Mouse (Mus musculus) cerebellum, postnatal 4 days (tissue): ENCODE measurements around the gene Galntl6.

Source experiments
- DNase-seq, 2 experiments: peaks; one replicate each; pipeline ENCODE4 v3.0.0; 2022; ENCODE audit warnings: low spot score in 2 of 2, mixed read lengths in 1 of 2

Gene Galntl6

DNA sequence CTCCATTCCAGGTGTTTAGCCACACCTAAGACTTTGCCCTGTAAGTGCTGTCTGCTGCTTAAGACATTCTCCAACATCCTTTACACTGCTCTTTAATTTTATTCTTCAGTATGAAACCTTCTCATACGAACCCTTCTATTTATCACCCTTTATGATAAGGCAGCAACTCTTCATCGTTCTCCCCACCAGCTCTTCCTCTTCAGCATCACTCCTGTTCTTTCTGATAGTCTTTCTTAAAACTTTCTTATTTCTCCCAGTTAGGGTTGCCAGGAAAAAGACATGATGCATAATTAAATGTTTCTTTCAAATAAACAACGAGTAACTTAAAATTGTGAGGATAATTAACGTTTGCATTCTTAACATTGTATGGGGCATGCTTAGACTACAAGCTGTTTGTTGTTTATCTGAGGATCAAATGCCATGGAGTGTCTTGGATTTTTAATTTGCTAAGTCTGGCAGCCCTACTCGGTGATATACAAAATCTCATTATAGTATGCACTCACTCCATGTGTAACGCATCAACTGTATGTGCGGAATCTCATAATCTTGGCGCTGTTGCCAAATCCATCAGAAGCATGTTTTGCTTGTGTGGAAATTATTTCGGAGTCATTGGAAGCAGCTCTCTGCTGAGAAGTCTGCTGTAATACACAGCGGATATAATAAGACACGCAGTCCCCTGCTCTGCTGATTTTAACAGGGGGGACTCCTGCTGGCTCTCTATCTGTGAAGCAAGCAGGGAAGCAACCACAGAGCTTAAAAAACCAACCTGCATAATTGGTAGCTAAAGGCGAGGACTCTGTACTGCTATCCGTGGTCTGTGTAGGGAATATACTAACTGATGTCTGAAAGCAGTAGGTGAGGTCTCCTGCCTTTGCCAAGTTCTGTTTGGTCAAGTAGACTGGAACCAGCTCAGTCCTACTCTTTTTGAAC lies 1069.7 kb downstream of the Galntl6 start:
- no peak for DNase-seq

DNA sequence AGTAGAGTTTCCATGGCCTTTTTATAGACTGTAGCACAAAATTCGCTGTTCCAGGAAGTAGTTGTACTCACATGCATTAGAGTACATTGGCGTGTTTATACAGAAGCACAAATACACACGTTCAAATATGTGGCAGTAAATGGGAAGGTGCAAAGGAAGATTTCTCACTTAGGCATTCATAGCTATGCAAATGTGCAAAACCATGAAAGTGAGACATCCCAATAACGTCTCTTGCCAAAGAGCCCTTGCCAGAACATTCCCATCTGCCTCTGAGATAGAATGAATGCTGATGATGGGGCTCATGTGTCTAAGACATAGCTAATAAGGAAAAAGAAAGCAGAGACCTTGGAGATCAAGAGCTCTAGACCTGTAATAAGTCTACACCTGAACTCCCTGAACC lies 1071.0 kb downstream of the Galntl6 start:
- no peak for DNase-seq

DNA sequence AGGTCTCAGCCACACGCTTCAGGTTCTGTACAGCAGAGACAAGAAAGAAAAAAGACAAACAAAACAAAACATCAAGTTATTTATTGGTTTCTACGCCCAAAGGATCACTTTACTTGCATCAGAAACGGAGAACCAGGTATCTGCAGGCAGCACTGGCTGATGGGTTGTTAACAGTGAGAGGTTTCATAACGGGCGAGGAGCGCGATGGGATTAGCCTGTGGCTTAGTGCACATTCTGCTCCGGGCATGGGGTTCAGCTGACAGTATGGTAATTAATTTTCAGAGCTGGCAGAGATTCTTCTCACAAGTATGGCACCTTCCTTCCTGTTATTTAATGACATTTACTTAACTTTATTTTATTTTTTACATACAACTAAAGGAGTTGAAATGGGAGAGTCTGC lies 1075.1 kb downstream of the Galntl6 start:
- DNase-seq: no peak

DNA sequence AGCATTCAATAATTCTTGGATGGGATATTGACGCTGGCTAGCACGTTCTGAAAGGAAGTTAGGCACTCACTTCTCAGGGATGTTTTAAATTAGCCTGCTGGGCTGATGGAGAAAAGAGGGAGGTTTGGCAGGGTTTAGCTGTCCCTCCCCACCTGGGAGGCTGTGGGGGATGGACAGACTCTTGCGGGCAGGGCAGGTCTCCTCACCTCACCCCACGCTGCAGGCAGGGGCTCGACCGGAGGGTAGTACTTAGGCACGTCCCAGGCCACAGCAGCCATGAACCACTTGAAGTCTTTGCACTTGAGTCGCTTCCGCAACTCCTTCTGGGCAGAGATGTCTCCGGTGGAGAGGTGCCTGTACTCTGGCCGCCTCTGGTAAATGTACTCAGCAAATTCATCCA lies 1075.5 kb downstream of the Galntl6 start:
- DNase-seq: no peak

DNA sequence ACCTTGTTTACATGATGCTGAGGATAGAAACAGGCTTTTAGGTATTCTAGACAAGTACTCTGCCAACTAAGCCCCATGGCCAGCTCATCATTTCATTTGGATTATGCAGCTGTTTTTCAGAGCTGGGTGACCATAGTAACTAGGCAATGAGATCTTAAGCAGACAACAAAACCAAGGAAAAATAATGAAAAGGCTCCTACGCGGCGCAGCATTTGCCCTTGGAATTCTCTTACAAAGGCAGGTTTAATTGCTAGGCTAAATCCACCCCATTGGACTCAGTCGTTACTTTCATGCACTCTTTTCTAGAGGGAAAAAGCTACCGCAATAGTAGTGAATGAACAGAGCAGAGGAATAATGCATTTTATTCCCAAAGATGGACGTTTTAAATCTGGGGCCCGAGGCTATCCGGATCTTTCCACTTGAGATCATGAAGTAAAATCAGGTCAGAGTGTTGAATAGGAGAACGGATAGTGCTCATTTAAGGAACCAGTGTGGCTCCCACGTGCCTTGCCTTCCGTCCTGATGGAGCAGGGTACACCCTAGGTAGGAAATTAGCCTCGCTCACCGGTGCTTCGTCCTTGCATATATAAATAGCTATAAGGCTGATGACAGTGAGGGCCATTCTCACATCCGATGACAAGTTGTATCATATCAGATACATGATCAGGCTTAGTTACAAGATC lies 1076.1 kb downstream of the Galntl6 start:
- no peak for DNase-seq

DNA sequence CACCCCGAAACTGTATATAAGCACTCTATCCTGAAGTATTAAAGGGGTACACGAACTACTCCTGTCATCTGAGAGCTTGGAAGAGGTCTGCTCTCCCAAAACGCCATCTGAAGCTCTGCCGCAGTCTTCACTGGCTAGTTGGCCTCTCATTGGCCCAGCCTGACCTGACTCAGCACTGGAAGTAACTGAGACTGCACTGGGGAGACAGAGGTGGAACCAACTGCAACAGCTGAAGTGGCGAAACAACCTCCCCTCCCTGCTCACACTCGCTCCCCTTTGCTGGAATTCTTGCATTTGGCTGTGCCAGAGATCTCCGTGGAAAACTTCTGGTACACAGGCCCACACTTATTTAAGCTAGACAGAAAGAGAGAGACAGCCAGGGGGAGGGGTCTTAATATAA lies 1089.3 kb downstream of the Galntl6 start:
- DNase-seq: no peak

DNA sequence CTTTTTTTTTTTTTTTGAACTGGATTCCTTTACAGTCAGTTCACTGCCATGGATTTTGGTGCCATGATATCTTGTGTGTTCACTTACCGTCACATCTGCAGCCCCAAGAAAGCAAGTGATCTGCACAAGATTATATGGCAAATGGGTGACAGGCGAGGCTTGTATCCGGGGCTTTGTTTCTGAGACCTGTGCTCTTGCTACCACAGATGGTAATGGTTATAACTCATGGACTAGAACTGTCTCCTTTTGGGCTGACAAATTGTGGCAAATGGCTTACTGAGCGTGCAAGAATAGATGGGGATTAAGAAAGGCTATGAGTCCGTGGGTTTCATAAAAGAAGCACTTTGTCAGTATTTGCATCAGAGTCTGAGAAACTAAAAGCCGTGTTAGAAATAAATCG lies 1096.4 kb downstream of the Galntl6 start:
- no peak for DNase-seq

DNA sequence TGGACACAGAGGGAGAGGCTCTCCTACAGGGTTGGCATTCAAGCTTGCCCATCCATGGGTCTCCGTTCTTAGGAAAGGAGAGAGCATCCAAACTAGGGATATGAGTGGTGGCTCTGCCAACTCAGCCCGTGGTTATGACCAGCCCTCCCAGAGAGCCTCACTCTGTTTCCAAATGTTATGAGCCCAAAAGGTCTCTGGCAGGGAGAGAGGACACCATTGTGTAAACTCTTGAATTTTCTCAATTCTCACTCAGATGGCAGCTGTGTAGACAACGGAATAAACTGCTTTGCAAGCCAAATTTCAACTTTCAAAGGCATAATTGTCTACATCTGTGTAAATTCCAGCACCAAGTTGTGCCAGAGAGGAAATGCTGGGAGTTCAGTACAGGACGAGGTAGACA lies 1105.4 kb downstream of the Galntl6 start:
- DNase-seq: no peak

DNA sequence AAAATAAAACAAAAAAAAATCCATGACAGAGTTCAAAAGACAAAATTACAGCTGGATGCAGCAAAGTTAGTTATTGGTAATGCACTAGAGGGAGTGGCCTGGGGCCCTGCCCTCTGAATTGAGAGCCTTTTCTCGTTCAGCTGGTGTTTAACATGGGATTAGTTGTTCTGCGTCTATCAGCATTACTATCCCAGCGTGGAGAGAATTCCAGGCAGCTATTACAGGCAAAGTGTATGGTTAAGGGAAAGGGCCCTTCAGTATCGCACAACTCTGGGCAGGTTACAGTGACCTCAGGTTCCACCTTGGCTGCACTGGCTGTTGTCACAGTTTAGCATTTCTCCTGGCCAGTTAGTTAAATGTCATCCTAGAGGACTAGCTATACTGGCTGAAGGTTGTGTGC lies 1107.3 kb downstream of the Galntl6 start:
- no peak for DNase-seq

DNA sequence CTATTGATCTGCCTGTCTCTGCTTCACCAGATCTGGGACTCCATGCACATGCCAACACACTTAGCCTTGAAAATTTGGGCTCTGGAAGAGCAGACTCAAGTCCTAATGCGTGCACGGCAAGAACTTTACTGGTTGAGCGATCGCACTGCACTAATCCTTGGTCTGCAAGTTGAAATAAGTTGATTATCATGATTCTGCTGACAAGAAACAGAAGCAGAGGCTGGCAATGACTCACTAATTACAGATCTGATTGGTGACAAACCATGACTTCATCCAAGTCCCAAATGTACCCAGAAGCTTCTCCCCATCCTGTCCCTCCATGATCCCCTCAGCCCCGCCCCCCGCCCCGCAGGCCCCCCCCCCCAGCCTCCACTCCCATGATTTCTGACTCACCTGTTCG lies 1108.6 kb downstream of the Galntl6 start:
- no peak for DNase-seq

DNA sequence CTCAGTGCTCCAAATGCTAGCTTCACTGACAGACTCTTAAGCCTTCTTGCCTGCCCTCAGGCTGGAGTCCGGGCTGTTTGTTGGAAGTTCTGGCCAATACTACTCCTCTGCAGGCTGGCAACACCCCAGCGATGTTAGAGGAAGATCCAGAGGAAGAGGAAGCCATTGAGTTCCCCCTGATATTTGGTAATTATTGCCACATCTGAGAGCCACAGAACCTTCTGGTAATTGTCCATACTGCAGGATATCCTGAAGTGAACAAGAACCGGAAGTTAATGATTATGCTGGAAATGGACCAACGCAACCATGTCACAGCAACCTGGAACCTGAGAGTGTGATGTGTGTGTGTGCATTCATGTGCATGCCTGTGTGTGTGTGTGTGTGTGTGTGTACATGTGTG lies 1111.2 kb downstream of the Galntl6 start:
- no peak for DNase-seq

DNA sequence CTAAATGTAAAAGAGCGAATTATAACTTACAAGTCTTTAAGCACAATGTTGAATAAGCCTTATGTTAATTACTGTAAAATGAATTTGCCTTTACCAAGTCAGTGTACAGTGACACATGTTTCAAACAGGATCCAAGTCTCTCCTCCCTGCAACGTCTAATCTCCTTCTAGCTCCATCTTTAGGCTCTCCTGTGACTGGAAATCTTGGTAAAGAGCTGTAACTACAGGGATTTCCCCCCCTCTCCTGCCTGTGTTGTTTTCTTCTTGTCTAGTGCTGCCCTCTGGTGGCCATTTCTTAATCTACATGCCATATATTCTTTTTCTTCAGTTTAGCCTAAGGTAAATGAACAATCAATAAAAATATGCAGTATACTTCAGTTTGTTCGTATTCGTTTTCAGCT lies 1112.1 kb downstream of the Galntl6 start:
- DNase-seq: peak in 1 of 2 experiments; percentile 78

DNA sequence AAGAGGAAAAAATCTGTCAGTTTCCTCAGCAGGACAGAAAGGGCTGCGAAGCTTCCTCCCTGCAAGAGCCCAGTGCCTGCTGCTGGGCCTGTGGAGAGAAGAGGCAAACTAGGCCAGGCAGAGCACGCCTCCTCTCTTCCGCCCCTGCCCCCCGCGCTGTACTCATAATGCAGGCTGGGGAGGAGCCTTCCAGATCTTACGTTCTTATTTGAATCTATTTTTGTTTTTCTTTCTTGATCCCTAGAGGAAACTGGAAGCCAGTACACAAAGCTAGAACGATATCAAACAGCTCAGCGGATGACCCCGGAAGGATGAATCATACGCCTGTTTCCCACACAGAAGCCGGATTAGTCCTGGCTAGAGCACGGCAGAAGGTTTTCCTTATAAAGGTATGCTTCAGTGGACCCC lies 1112.6 kb downstream of the Galntl6 start:
- DNase-seq: peak in 1 of 2 experiments; percentile 27

DNA sequence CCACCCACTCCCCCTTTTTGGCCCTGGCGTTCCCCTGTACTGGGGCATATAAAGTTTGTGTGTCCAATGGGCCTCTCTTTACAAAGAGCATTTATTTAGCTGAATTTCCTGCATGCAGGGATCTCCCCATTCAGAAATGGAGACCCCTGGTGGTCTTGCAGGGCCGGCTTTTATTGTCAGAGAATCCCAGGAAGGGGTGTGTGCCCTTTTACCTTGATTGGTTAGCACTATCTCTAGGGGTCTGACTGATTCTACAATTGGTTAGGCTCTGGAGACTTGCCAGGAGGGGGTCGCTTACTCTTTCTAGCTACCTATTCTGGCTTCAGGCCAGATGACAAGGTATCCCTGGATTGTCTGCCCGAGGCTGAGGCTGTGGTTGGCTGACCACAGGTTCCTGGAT lies 1119.0 kb downstream of the Galntl6 start:
- DNase-seq: no peak

DNA sequence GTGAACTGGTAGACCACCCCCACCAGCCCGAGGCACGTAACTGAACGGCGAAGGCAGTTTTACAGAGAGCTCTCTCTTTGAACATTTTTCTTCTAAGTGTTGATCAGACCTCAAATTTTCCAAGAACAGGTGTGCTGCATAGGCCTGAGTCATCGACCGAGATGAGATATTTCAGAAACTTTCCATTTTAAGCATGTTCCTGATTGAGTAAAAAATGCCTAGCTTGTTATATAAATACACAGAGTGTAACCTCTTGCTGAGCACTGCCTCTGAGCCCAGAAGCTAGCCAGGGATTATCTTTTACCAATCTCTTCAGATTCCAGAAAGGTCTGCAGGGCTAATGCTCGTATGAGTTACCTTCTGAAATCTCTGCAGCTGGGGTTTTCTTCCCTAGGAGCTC lies 1120.2 kb downstream of the Galntl6 start:
- no peak for DNase-seq

DNA sequence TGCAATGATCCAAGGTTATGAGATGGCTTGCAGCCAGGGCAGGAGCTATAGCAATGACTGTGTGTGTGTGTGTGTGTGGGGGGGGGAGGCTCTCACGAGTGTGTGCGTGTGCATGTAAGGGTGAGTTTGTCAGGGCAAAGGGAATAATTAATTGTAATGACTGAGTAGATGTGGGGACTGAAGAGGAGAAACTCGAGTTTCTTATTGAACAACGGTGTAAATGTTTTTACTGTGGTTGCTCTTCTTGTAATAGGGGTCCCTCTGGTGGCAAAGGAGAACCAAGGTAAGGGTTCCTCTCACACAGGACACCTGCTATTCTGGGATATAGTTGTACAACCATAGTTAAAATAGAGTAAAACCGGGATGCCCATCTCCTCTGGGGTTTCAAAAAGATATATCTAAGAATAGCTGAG lies 1121.1 kb downstream of the Galntl6 start:
- no peak for DNase-seq

DNA sequence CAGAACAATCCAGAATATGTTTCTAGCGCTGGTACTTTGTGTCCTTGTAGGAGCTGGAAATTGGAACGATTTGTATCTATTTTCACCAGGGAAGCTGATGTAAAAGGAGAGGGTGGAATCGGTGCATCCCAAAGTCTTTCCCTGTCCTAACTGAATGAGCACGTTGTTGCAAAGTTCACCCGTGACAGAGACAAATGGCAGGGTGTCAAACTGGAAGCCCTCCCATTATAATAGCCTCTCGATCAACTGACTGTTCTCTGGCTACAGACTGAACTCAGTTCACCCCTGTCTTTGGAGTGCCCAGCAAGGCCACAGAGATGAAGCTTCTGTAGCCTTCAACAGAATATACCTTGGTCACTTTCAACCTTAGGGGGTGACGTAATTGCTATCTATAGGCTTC lies 1132.9 kb downstream of the Galntl6 start:
- no peak for DNase-seq

DNA sequence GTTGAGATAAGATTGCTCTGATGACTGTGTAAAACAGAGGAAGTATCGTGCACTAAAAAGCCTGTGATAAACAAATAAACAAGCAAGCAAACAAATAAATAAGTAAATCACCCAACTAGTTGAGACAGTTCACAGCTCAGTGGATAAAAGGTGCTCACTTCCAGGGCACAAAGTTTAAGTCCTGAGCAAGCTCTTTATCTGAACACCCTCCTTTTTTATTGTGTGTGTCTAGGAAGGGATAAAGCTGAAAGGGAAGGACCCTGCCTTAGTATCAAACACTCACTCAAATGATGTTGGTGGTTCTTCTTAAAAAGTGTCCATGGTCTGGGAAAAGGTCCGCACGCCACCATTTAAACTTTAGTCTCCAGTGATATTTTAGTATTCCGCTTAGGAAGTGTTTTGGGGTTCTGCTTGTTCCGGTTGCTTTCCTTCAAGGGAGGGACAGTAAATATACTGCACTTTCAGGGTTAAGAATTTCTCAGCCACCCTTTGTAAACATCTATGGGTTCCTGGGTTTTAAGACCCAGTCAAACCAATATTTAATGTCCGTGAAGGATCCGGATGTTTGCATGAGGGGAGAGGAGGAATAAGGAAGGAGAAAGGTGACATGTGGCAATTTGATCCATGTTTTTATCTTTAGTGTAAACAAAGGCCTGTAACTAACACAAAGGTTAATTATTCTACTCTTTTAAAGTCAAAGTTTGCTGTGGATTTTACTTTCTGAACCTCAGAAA lies 1134.3 kb downstream of the Galntl6 start:
- no peak for DNase-seq

DNA sequence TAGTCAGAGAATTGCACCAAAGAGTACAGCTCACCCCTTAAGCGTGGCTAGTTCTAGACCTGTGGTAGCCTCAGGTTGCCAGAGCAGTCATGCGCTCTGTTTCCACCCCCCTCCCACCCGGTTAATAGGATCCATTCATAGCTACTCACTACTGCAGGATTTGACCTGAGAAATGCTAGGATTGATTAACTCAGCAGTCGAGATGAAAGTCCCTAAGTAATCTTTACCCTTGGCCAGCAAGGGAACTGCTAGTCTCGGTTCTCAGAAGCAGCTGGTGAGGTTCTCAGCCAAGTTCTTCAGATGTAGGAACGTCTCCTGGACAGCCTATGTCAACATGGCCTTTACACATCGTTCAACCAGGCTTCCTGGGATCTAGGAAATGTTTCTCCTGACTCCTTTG lies 1135.7 kb downstream of the Galntl6 start:
- no peak for DNase-seq

DNA sequence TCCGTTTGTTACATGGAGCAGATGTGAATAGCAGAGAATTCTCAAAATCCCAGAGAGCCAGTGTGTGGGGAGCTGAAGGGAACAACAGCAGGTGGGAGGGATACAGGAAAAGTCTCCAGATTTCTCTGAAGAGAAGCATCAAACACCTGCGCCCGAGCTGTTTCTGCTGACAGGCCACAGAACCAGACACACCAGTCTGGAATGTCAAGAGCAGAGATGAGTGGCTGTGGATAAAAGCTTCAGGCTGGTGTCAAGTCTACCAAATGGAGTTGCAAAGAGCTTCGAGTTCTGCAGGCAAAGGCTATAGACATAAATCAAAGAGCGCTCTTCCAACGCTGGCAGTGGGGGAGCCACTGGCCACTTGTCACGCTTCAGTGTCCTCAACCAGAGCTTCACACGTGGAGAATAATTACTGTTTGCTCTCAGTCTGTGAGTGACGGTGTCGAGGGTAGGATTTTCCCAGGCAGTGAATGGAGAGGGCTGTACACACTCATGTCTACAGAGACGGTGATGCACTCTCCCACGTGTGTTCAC lies 1139.6 kb downstream of the Galntl6 start:
- no peak for DNase-seq

DNA sequence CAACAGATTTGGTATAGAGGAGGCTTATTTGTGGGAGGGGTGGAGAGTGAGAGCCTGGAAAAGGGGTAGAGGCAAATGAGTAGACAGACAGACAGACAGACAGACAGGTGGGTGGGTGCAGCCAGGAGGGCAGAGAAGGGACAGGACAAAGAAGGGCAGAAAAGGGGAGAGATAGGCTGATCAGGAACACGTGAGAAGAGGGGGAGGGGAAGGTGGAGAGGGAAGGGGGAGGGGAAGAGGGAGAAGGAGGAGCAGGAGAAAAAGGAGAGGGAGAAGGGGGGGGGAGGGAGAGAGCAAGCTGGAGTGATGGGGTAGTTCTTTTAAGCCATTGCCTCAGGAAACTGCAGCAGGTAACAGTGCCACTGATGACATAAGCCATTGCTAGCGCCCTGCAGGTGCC lies 1144.9 kb downstream of the Galntl6 start:
- no peak for DNase-seq

DNA sequence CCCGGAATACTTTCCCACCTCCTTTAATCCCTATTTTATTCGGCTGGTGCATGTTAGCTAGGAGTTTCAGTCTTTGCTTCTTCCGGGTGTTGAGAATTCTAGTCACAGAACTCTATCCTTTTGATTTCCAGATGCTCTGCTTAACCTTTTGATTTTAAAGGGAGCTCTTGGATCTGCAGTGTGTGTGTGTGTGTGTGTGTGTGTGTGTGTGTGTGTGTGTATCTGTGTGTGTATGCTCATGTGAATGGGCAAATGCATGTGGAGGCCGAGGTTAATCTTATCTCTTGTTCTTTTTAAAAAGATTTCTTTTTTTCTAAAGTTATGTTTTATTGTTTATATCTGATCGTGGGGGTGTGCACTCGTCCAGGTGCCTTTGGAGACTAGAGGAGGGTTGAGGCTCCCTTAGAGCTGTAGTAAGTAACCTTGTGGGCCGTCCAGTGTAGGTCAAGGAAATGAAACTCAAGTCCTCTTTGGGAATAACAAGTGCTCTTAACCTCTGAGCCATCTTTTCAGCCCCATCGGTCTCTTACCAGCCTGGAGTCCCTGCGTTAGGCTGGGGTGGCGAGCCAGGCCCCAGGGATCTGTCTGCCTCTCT lies 1145.9 kb downstream of the Galntl6 start:
- no peak for DNase-seq
